ENCODE assay signal across 24 mouse cellular contexts in genomic region chr11:45718630-45719029, GRCm38 (mm10).
DNase-seq lines count a peak whose midpoint lies in the region; ATAC-seq lines count a peak whose summit lies in the region.
"Had no signal": no experiment of that assay in that cellular context is flagged by ENCODE, and none has a peak within 500 bp of the region (broad histone marks: within the 10 kb centered on the region; RNA-seq: fewer than 3 reads in every experiment).

No protein-coding gene starts in this region.

- H3K9me3 ChIP-seq in heart, embryonic 13.5 days: no peaks in the 10 kb centered on the region
- H3K9me3 ChIP-seq in midbrain, embryonic 11.5 days (ENCODE audit: control insufficient read depth, low read length): no peaks in the 10 kb centered on the region
- H3K9me3 ChIP-seq in midbrain, embryonic 16.5 days (replicated peaks; ENCODE audit: control insufficient read depth, low read length, poor library complexity, severe bottlenecking): no peaks in the 10 kb centered on the region
- H3K9me3 ChIP-seq in forebrain, embryonic 12.5 days: no peaks in the 10 kb centered on the region
- H3K9me3 ChIP-seq: hindbrain, embryonic 10.5 days; intestine, embryonic 15.5 days; kidney, embryonic 15.5 days; liver, embryonic 15.5 days; neural tube, embryonic 15.5 days had no signal

- H3K4me2 ChIP-seq in heart, embryonic 13.5 days: no peak overlapping the region
- H3K4me2 ChIP-seq in midbrain, embryonic 11.5 days: no peak overlapping the region
- H3K4me2 ChIP-seq in midbrain, embryonic 16.5 days (ENCODE audit: low read length): no peak overlapping the region
- no peak overlapping the region for H3K4me2 ChIP-seq in forebrain, embryonic 12.5 days
- H3K4me2 ChIP-seq: intestine, embryonic 15.5 days; kidney, embryonic 15.5 days; liver, embryonic 15.5 days; neural tube, embryonic 15.5 days had no signal

- no peak overlapping the region for H3K4me3 ChIP-seq in heart, embryonic 13.5 days
- H3K4me3 ChIP-seq in midbrain, embryonic 11.5 days (ENCODE audit: low read depth, low read length): no peak overlapping the region
- H3K4me3 ChIP-seq in midbrain, embryonic 16.5 days (ENCODE audit: low read depth, low read length): no peak overlapping the region
- H3K4me3 ChIP-seq in forebrain, embryonic 12.5 days (replicated peaks): no peak overlapping the region
- H3K4me3 ChIP-seq: erythroblast, embryonic 14.5 days; gastrocnemius, adult 2 months; hindbrain, embryonic 10.5 days; intestine, embryonic 15.5 days; kidney, embryonic 15.5 days; liver, embryonic 15.5 days; neural tube, embryonic 15.5 days had no signal

- intact Hi-C loops in left cerebral cortex, postnatal 14 days (cut with DNase I): no loop called here

- WGBS in heart, embryonic 13.5 days: 56% methylated on average over 2 of the region's 2 CpGs
- WGBS in midbrain, embryonic 11.5 days: 87% methylated on average over 2 of the region's 2 CpGs
- 85% methylated on average over 2 of the region's 2 CpGs for WGBS in midbrain, embryonic 16.5 days
- 81% methylated on average over 2 of the region's 2 CpGs for WGBS in forebrain, embryonic 12.5 days

- peak overlapping the region; percentile 76 for H3K27ac ChIP-seq in heart, embryonic 13.5 days (replicated peaks)
- H3K27ac ChIP-seq in midbrain, embryonic 11.5 days (ENCODE audit: low read depth, low read length): no peak overlapping the region
- no peak overlapping the region for H3K27ac ChIP-seq in midbrain, embryonic 16.5 days (ENCODE audit: low read length)
- H3K27ac ChIP-seq in forebrain, embryonic 12.5 days: no peak overlapping the region
- H3K27ac ChIP-seq: gastrocnemius, adult 2 months; hindbrain, embryonic 10.5 days; intestine, embryonic 15.5 days; kidney, embryonic 15.5 days; liver, embryonic 15.5 days; macrophage; neural tube, embryonic 15.5 days had no signal

- no peaks in the 10 kb centered on the region for H3K27me3 ChIP-seq in heart, embryonic 13.5 days (replicated peaks)
- H3K27me3 ChIP-seq in midbrain, embryonic 11.5 days (ENCODE audit: control insufficient read depth, insufficient read depth, low read length): no peaks in the 10 kb centered on the region
- H3K27me3 ChIP-seq in midbrain, embryonic 16.5 days (ENCODE audit: control insufficient read depth, insufficient read depth, low read depth, low read length): no peaks in the 10 kb centered on the region
- no peaks in the 10 kb centered on the region for H3K27me3 ChIP-seq in forebrain, embryonic 12.5 days
- H3K27me3 ChIP-seq: intestine, embryonic 15.5 days; liver, embryonic 15.5 days; neural tube, embryonic 15.5 days had no signal

- no peak for ATAC-seq in heart, embryonic 13.5 days (ENCODE audit: extremely low read depth, insufficient number of reproducible peaks, low FRiP score, low TSS enrichment)
- no peak for ATAC-seq in midbrain, embryonic 11.5 days (ENCODE audit: low FRiP score)
- ATAC-seq in midbrain, embryonic 16.5 days: no peak
- ATAC-seq in forebrain, embryonic 12.5 days (ENCODE audit: low FRiP score): no peak
- ATAC-seq: forebrain, embryonic 14.5 days; hindbrain, embryonic 16.5 days; intestine, embryonic 15.5 days; lung, postnatal 0 days had no signal

- H3K36me3 ChIP-seq in heart, embryonic 13.5 days: no peaks in the 10 kb centered on the region
- no peaks in the 10 kb centered on the region for H3K36me3 ChIP-seq in midbrain, embryonic 11.5 days (ENCODE audit: control insufficient read depth, insufficient read depth, low read length)
- no peaks in the 10 kb centered on the region for H3K36me3 ChIP-seq in midbrain, embryonic 16.5 days (ENCODE audit: control insufficient read depth, insufficient read depth, low read length)
- no peaks in the 10 kb centered on the region for H3K36me3 ChIP-seq in forebrain, embryonic 12.5 days (replicated peaks)
- H3K36me3 ChIP-seq: hindbrain, embryonic 10.5 days; intestine, embryonic 15.5 days; kidney, embryonic 15.5 days; liver, embryonic 15.5 days; neural tube, embryonic 15.5 days had no signal

- H3K4me1 ChIP-seq in heart, embryonic 13.5 days: peaks cover 14% of the 10 kb centered on the region; the same call in 1 of the 2 replicates
- no peaks in the 10 kb centered on the region for H3K4me1 ChIP-seq in midbrain, embryonic 11.5 days (ENCODE audit: control insufficient read depth, insufficient read depth, low read length)
- H3K4me1 ChIP-seq in midbrain, embryonic 16.5 days (ENCODE audit: control insufficient read depth, insufficient read depth, low read length): no peaks in the 10 kb centered on the region
- no peaks in the 10 kb centered on the region for H3K4me1 ChIP-seq in forebrain, embryonic 12.5 days
- H3K4me1 ChIP-seq: hindbrain, embryonic 10.5 days; intestine, embryonic 15.5 days; liver, embryonic 15.5 days had no signal

- no peak for DNase-seq in heart, adult 9 months (ENCODE audit: low spot score in 2 of 2)
- DNase-seq in midbrain, embryonic 11.5 days (ENCODE audit: low spot score, missing footprints): peak; percentile 73
- peak; percentile 49 for DNase-seq in fibroblast of lung, adult 2 months (ENCODE audit: low read depth)
- no peak for DNase-seq in left cerebral cortex, postnatal 14 days (ENCODE audit: low spot score in 2 of 2)
- DNase-seq: adrenal gland, adult 2 months; cerebellum, adult 18-20 months; cerebellum, postnatal 25 days; gastrocnemius, adult 2 months; right cerebral cortex, adult 18-20 months; thymus, adult 18-20 months; thymus, postnatal 36 days had no signal

- H3K9ac ChIP-seq in heart, embryonic 13.5 days: no peak overlapping the region
- no peak overlapping the region for H3K9ac ChIP-seq in midbrain, embryonic 11.5 days (ENCODE audit: low read length)
- no peak overlapping the region for H3K9ac ChIP-seq in midbrain, embryonic 16.5 days (ENCODE audit: low read depth, low read length)
- H3K9ac ChIP-seq in forebrain, embryonic 12.5 days: no peak overlapping the region
- H3K9ac ChIP-seq: intestine, embryonic 15.5 days; kidney, embryonic 15.5 days; liver, embryonic 15.5 days; neural tube, embryonic 15.5 days had no signal

Comparison
In these comparisons a context has a peak if more than half of its experiments do, and no peak if none do; other contexts are left out.
1. DNase-seq: peak in midbrain, embryonic 11.5 days (single experiment) and fibroblast of lung, adult 2 months (single experiment); none in heart, adult 9 months (0 of 2) and left cerebral cortex, postnatal 14 days (0 of 2).